Mouse (Mus musculus): ENCODE data around the gene Mcl1. TPM values are rescaled to one million over a fixed set of nuclear protein-coding genes. Genes with fewer than 3 reads are reported as not detected.

Gene Mcl1
- total RNA-seq, 2 experiments from 2014 or later: 110 to 123 TPM

DNA sequence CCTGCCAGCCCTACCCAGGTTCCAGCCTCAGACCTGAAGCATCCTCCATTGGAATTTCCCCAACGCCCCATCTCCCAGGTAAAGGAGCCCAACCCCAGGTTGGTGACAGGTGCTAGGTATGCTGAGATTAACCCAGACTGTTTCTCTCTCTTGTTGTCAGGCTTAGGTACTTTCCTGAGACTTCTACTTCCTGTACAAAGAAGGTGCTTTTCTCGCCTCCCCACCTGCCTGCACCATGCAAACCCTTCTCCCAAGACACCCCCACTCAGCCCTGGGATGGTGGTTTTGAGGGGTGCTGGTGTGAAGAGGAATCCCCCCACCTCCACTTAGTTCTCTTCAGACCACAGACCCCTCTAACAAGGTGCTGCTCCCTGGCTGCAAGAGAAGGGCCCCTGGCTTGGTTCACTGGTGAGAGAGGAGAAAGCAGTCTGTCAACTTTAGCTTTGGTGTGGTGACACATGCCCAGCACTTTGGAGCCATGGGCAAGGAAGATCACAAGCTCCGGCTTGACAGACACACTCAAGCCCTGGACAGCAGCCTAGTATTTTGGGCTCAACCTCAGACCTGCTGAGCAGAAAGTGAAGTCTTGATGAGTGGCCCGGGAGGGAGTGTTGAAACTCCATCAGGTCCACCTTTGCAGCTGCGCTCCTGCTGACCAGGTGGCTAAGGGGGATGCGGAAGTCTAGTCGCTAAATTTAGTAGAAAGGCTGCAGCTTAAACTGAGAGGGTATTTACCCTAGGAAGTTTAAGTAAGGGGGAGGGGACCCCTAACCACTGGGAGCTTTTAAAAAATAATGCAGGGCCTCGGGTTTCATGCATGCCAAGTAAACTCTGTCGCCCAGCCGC, 14.5 kb downstream of the Mcl1 start:
- TF ChIP-seq CTCF (IDR thresholded peaks at IDR 0.05): peak; percentile 2; the same call in 1 of the 2 replicates
- intact Hi-C loops (cut with DNase I): no loop called here
- peak; percentile 73 for DNase-seq
- peak overlapping the region; percentile 96 for H3K27ac ChIP-seq
- H3K4me3 ChIP-seq: peak overlapping the region; percentile 66

DNA sequence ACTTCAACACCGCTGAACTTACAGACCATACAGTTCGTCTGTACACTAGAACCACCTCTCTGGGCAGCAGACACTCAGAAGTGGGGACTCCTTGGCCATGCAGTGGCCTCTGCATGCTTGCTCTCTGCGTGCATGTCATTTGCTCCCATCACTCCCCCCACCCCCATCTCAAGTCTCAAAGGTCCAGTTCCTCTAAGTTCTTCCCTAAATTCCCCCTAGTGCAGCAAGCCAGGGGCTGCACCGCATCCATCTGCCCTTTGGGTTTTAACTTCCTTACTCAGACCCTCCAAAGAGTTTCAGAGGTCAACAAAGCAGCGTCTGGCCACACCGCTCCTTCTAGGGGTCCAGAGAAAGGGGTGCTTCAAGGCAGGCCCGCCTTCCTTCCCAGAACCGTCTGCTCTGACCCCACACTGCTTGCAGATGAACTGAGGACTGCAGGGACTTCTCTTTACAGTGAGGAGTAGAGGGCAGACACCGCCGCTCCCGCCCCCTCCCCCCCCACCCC, 15.2 kb downstream of the Mcl1 start:
- peak overlapping the region; percentile 96 for H3K27ac ChIP-seq

GRCm38 (mm10) chr3:95674236-95674635, 15.6 kb downstream of the Mcl1 start:
- Histone ChIP-seq H3K4me3 (peak overlapping the region; percentile 66), H3K27ac (peak overlapping the region; percentile 96)
- intact Hi-C loops (cut with DNase I): no loop called here
- DNase-seq: peak; percentile 88
- TF ChIP-seq CTCF (IDR thresholded peaks at IDR 0.05): no peak

More for the DNA sequence above, 15.2 kb downstream of the Mcl1 start:
- no peak for TF ChIP-seq CTCF (IDR thresholded peaks at IDR 0.05)
- H3K4me3 ChIP-seq: peak overlapping the region; percentile 66
- peak; percentile 52 for DNase-seq
- intact Hi-C loops (cut with DNase I): no loop called here

DNA sequence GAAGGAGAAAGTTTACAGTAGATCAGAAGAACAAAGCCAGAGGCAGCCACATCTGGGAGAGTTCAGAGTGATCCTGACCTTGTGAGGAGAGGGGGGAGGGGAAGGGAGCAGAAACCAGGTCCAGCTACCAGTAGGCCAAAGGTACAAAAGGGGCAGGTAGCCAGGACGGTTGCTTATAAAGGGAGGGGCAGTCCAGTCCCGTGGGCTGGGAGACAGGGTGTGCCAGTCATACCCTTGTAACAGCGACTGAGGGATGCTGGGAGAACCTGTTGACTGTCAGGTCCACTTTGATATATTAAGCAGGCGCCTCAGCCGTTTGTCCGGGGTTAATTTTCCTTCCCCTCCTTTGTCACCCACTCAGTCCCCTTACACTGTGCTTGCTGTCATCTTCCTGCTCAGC, 16.2 kb downstream of the Mcl1 start:
- TF ChIP-seq CTCF (IDR thresholded peaks at IDR 0.05): no peak
- Histone ChIP-seq H3K27ac (peak overlapping the region; percentile 96), H3K4me3 (peak overlapping the region; percentile 66)
- intact Hi-C loops (cut with DNase I): loop anchor here (1.0 kb wide), 2 partner anchors 13 to 42 kb away; no protein-coding TSS in a partner anchor
- peak; percentile 73 for DNase-seq

DNA sequence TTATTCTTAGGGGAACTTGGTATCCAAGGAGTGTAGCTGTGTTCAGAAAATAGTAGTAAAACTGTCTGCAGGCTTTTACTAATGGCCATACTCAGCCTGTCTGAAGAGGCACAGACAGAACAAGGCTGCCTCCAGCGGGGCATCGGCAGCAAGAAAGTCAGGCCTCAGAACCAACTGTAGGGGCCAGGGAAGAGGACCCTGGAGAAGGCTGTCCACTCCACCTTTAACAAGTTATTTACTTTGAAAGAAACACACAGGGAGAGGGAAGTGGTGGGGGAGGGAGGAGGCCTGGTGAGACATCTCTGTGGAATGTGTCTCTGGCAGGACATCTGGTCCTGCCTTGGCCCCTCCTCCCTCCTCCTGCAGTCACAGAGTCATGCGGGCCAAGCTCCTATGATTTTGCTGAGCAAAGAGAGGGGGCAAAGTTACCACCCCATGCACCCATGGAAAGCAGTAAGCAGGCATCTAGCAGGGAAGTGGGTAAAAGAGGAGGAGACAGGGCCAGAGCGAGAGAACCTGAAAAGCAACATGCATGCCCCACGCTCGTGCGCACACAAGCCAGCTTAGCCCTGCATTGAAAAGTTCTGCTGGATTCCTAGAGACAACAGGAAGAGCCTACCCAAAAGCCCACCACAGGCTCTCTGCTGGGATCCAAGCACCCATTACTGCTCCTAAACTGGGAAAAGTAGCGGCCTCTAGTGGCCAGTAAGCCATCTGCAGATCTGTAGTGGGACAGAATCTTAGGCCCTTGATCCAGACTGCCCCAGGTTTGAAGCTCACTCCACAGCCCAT, 16.9 kb downstream of the Mcl1 start:
- H3K4me3 ChIP-seq: peak overlapping the region; percentile 66
- peak overlapping the region; percentile 96 for H3K27ac ChIP-seq
- peak; percentile 91 for TF ChIP-seq CTCF (IDR thresholded peaks at IDR 0.05)
- peak; percentile 91 for DNase-seq
- intact Hi-C loops (cut with DNase I): loop anchor here (1.0 kb wide), 3 partner anchors 13 to 42 kb away; no protein-coding TSS in a partner anchor

DNA sequence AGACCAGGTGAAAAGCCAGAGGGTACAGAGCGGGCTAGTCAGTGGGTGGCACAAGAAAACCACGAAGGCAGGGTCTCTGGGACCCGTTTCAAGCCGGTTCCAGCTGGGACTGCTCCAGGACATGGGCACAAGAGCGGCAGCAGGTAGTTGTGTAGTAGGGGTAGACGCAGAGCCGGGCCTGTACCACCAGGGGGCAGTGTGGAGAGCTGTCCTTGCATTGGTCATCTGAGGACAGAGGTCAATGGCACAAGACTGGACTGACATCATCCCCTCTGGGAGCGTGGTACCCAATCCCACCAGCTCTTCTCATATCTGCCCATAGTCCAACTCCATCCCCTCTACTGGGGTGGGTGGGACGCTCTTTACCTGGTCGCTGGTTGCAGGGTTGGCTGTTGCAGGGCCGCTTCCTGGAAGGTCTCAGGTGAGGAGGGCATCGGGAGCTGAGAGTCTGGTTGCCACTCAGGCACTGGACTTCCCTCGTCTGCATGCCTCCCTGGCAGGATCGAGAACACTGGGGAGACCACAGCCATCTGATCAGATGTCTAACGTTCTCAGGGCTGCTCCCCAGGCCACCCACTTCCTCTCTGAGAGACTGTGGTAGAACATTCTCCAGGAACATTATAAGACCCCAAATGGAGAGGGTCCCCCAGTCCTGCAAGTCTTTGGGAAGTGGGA, 18.3 kb downstream of the Mcl1 start:
- H3K4me3 ChIP-seq: peak overlapping the region; percentile 66
- intact Hi-C loops (cut with DNase I): loop anchor here (1.0 kb wide), 1 partner anchor 18 kb away; no protein-coding TSS in a partner anchor
- peak; percentile 96 for TF ChIP-seq CTCF (IDR thresholded peaks at IDR 0.05)
- peak; percentile 90 for DNase-seq
- H3K27ac ChIP-seq: peak overlapping the region; percentile 96

DNA sequence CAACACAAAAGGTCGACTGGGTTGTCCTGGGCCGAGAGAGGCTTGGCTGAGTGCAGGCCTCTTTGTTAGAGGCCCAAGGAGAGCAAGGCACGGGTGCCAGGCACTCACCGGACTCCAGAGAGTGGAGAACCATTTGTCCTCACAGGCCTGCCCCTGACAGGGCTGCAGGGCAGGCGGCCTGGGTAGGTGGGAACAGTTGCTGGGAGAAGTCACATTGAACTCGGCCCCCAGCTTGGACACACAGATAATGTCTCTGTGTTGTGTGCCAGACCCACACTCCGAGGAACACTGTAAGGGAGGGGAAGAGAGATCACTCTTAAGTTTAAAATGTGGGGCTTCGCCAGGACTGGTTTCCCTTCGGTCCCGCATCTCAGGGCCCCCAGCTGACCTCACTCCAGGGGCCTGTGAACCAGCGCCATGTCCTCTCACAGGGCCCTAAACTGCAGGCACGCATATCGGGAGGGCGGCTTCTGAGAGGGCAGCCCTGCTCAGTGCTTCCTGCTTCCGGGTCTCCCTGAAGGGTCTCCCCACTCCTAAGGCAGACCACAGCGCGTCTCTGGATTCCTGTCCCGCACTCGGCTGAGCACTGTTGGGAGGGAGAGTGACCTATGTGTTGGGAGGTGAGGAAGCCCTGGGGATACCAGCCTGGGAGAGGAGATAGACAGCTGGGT, 19.0 kb downstream of the Mcl1 start:
- Histone ChIP-seq H3K27ac (peak overlapping the region; percentile 96), H3K4me3 (no peak overlapping the region; the same call in 1 of the 2 replicates)
- peak; percentile 42 for DNase-seq
- no peak for TF ChIP-seq CTCF (IDR thresholded peaks at IDR 0.05)
- intact Hi-C loops (cut with DNase I): no loop called here

DNA sequence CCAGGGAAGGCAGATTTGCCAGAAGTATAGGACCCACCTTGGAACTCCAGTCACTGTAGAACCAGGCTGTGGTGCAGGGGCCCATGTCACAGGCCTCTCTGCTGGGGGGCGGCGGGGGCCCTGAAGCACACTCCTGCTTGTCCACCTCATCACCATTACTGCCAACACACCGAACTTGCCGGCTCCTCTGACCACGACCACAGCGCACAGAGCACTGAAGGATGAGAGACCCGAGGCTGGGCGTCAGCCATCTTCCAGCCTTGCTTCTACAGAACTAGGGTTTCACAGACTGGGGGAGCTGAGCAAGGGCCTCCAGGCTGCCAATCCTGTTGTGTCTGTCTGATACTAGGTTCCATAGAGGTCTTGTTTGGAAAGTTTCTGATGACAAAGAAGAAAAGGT, 21.0 kb downstream of the Mcl1 start:
- DNase-seq: peak; percentile 23
- Histone ChIP-seq H3K4me3 (no peak overlapping the region), H3K27ac (peak overlapping the region; percentile 0; the same call in 1 of the 2 replicates)
- intact Hi-C loops (cut with DNase I): no loop called here
- TF ChIP-seq CTCF (IDR thresholded peaks at IDR 0.05): no peak

- Histone ChIP-seq H3K27ac (peak overlapping the region; percentile 8; the same call in 1 of the 2 replicates), H3K4me3 (no peak overlapping the region)
- TF ChIP-seq CTCF (IDR thresholded peaks at IDR 0.05): no peak
- DNase-seq: no peak
- intact Hi-C loops (cut with DNase I): no loop called here
Measured at GRCm38 (mm10) chr3:95680673-95681072, 22.1 kb downstream of the Mcl1 start.

DNA sequence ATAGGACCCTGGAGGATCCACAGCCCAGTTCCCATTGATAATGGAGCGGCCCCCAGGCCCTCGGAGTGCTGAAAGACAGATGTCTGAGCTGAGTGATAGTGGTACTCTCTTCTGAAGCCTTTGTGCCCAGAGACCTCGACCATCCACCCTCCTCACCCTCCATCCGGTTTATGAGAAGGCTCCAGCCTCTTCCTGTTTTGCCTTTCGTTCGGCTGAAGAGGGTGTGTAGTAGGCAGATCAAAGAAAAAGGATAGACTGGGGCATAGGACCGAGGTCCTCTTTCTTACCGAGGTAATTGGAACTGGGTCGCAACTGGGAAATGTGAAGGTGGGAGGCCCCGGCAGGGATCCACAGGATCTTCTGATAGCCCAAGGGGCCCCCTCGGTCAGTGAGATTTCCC, 22.8 kb downstream of the Mcl1 start:
- intact Hi-C loops (cut with DNase I): no loop called here
- Histone ChIP-seq H3K27ac (no peak overlapping the region), H3K4me3 (no peak overlapping the region)
- peak; percentile 17 for DNase-seq
- TF ChIP-seq CTCF (IDR thresholded peaks at IDR 0.05): no peak

- intact Hi-C loops (cut with DNase I): no loop called here
- H3K27ac ChIP-seq: 0 out of 2 replicates have a peak overlapping the region, but pooled peaks have one; percentile 61
- TF ChIP-seq CTCF (IDR thresholded peaks at IDR 0.05): peak; percentile 30; the same call in 1 of the 2 replicates
- H3K4me3 ChIP-seq: no peak overlapping the region
- peak; percentile 48 for DNase-seq
Measured at GRCm38 (mm10) chr3:95682878-95683277, 24.3 kb downstream of the Mcl1 start.

Data from gastrocnemius, adult 2 months (tissue).